ENCODE assay signal across 9 mouse cellular contexts in genomic region chr11:69047592-69047991, GRCm38 (mm10). TPM values are rescaled to one million over a fixed set of nuclear protein-coding genes. Genes with fewer than 3 reads are reported as not detected.
A peak's percentile ranks its signal among the peaks of the same experiment; 100 is the strongest.
DNase-seq lines count a peak whose midpoint lies in the region; ATAC-seq and TF ChIP-seq lines count a peak whose summit lies in the region.
"Had no signal": no experiment of that assay in that cellular context is flagged by ENCODE, and none has a peak within 500 bp of the region (broad histone marks: within the 10 kb centered on the region; RNA-seq: fewer than 3 reads in every experiment).

No protein-coding gene starts in this region.

- H3K9ac ChIP-seq in kidney, embryonic 16.5 days (replicated peaks; ENCODE audit: low read length): peak overlapping the region; percentile 15; the same call in 1 of the 2 replicates
- 0 out of 2 replicates have a peak overlapping the region, but pooled peaks have one; percentile 0 for H3K9ac ChIP-seq in forebrain, embryonic 11.5 days (ENCODE audit: low read length)
- peak overlapping the region; percentile 35; the same call in 1 of the 2 replicates for H3K9ac ChIP-seq in limb, embryonic 13.5 days

- no peak for TF ChIP-seq POLR2A in bone marrow, adult 2 months (IDR thresholded peaks at IDR 0.05; ENCODE audit: borderline replicate concordance, control insufficient read depth, low read depth, low read length)

- H3K27me3 ChIP-seq in kidney, embryonic 16.5 days (ENCODE audit: insufficient read depth, low read length): no peaks in the 10 kb centered on the region
- no peaks in the 10 kb centered on the region for H3K27me3 ChIP-seq in forebrain, embryonic 11.5 days (ENCODE audit: control insufficient read depth, insufficient read depth, low read length)
- no peaks in the 10 kb centered on the region for H3K27me3 ChIP-seq in limb, embryonic 13.5 days

- H3K9me3 ChIP-seq in kidney, embryonic 16.5 days (ENCODE audit: low read length): no peaks in the 10 kb centered on the region
- no peaks in the 10 kb centered on the region for H3K9me3 ChIP-seq in forebrain, embryonic 11.5 days (ENCODE audit: control insufficient read depth, low read length)
- H3K9me3 ChIP-seq in limb, embryonic 13.5 days: no peaks in the 10 kb centered on the region

- H3K36me3 ChIP-seq in kidney, embryonic 16.5 days (ENCODE audit: insufficient read depth, low read length): peaks cover 32% of the 10 kb centered on the region
- peaks cover 6% of the 10 kb centered on the region; the same call in 1 of the 2 replicates for H3K36me3 ChIP-seq in forebrain, embryonic 11.5 days (ENCODE audit: control insufficient read depth, insufficient read depth, low read length)
- peaks cover 41% of the 10 kb centered on the region for H3K36me3 ChIP-seq in limb, embryonic 13.5 days

- H3K27ac ChIP-seq in kidney, embryonic 16.5 days (ENCODE audit: low read length): no peak overlapping the region
- no peak overlapping the region for H3K27ac ChIP-seq in bone marrow, adult 2 months (ENCODE audit: control insufficient read depth, insufficient read depth, low read depth, low read length, poor library complexity)
- H3K27ac ChIP-seq in forebrain, embryonic 11.5 days (ENCODE audit: low read depth, low read length): no peak overlapping the region
- H3K27ac ChIP-seq in limb, embryonic 13.5 days: no peak overlapping the region

- peak overlapping the region; percentile 64; the same call in 1 of the 2 replicates for H3K4me2 ChIP-seq in kidney, embryonic 16.5 days (replicated peaks; ENCODE audit: low read depth, low read length)
- peak overlapping the region; percentile 24; the same call in 1 of the 2 replicates for H3K4me2 ChIP-seq in forebrain, embryonic 11.5 days (ENCODE audit: low read depth, low read length, severe bottlenecking)
- H3K4me2 ChIP-seq in limb, embryonic 13.5 days (replicated peaks): peak overlapping the region; percentile 93

- DNase-seq in kidney, adult 8-10 months: no peak
- no peak for DNase-seq in forebrain, embryonic 11.5 days (ENCODE audit: low spot score)
- no peak for DNase-seq in thymus, postnatal 36 days
- no peak for DNase-seq in layer of hippocampus, adult 11-12 months (ENCODE audit: low spot score)
- no peak for DNase-seq in gastrocnemius, postnatal 4 days (ENCODE audit: low spot score in 2 of 2)
- DNase-seq: spleen, adult 18-20 months had no signal

- TF ChIP-seq CTCF in bone marrow, adult 2 months (IDR thresholded peaks at IDR 0.05; ENCODE audit: control insufficient read depth, insufficient read depth, low read length): no peak

- ATAC-seq in kidney, embryonic 16.5 days (ENCODE audit: low FRiP score, low TSS enrichment): no peak
- ATAC-seq in forebrain, embryonic 11.5 days (replicated peaks; ENCODE audit: low FRiP score): no peak
- no peak for ATAC-seq in limb, embryonic 13.5 days (ENCODE audit: low FRiP score, low read depth)

- 0 out of 2 replicates have a peak overlapping the region, but pooled peaks have one; percentile 16 for H3K4me3 ChIP-seq in kidney, embryonic 16.5 days (ENCODE audit: low read length)
- peak overlapping the region; percentile 38 for H3K4me3 ChIP-seq in bone marrow, adult 2 months (replicated peaks; ENCODE audit: control insufficient read depth, low read depth, low read length)
- peak overlapping the region; percentile 85; the same call in 1 of the 2 replicates for H3K4me3 ChIP-seq in forebrain, embryonic 11.5 days (ENCODE audit: low read depth, low read length)
- peak overlapping the region; percentile 84 for H3K4me3 ChIP-seq in limb, embryonic 13.5 days

- WGBS in kidney, embryonic 16.5 days: 89% methylated on average over 12 of the region's 12 CpGs
- 88% methylated on average over 12 of the region's 12 CpGs for WGBS in bone marrow, adult 2 months
- 93% methylated on average over 12 of the region's 12 CpGs for WGBS in forebrain, embryonic 11.5 days
- 89% methylated on average over 12 of the region's 12 CpGs for WGBS in limb, embryonic 13.5 days

- peaks cover 18% of the 10 kb centered on the region for H3K4me1 ChIP-seq in kidney, embryonic 16.5 days (ENCODE audit: insufficient read depth, low read length)
- H3K4me1 ChIP-seq in bone marrow, adult 2 months (ENCODE audit: control insufficient read depth, insufficient read depth, low read length): peaks cover 1% of the 10 kb centered on the region; the same call in 1 of the 2 replicates
- H3K4me1 ChIP-seq in forebrain, embryonic 11.5 days (replicated peaks; ENCODE audit: control insufficient read depth, insufficient read depth, low read length): peaks cover 3% of the 10 kb centered on the region
- peaks cover 32% of the 10 kb centered on the region for H3K4me1 ChIP-seq in limb, embryonic 13.5 days

RNA-seq across cellular contexts. Expression of gene Aurkb, which starts 2.1 kb away (rescaled TPM):
- 176 and 177 TPM in 2 replicates for polyA plus RNA-seq in kidney, embryonic 16.5 days (2015; fragmentation: Nextera tagmentation; extraction: Ambion mirVana)
- polyA plus RNA-seq in bone marrow, adult 2 months (2011; ENCODE audit: insufficient read depth, insufficient read length, low replicate concordance, missing spikeins): 53.2 and 100 TPM in 2 replicates
- polyA plus RNA-seq in forebrain, embryonic 11.5 days (2014; fragmentation: Nextera tagmentation; extraction: Ambion mirVana): 199 and 209 TPM in 2 replicates
- polyA plus RNA-seq in limb, embryonic 13.5 days (2015; fragmentation: Nextera tagmentation; extraction: Ambion mirVana): 140 and 141 TPM in 2 replicates
- total RNA-seq in gastrocnemius, postnatal 4 days (2021): 10 to 100 TPM; 25.6 TPM

RNA-seq across cellular contexts. Expression of gene Borcs6, which starts 11.9 kb away (rescaled TPM):
- polyA plus RNA-seq in kidney, embryonic 16.5 days (2015; fragmentation: Nextera tagmentation; extraction: Ambion mirVana): 8.0 and 9.1 TPM in 2 replicates
- 16.4 and 18.4 TPM in 2 replicates for polyA plus RNA-seq in bone marrow, adult 2 months (2011; ENCODE audit: insufficient read depth, insufficient read length, low replicate concordance, missing spikeins)
- 7.9 and 9.2 TPM in 2 replicates for polyA plus RNA-seq in forebrain, embryonic 11.5 days (2014; fragmentation: Nextera tagmentation; extraction: Ambion mirVana)
- polyA plus RNA-seq in limb, embryonic 13.5 days (2015; fragmentation: Nextera tagmentation; extraction: Ambion mirVana): 9.5 and 9.6 TPM in 2 replicates
- total RNA-seq in gastrocnemius, postnatal 4 days (2021): 10 to 100 TPM; 14.6 to 14.9 TPM

RNA-seq across cellular contexts. Expression of gene Tmem107, which starts 23.0 kb away (rescaled TPM):
- polyA plus RNA-seq in kidney, embryonic 16.5 days (2015; fragmentation: Nextera tagmentation; extraction: Ambion mirVana): 61.0 and 68.1 TPM in 2 replicates
- 16.3 and 31.0 TPM in 2 replicates for polyA plus RNA-seq in bone marrow, adult 2 months (2011; ENCODE audit: insufficient read depth, insufficient read length, low replicate concordance, missing spikeins)
- polyA plus RNA-seq in forebrain, embryonic 11.5 days (2014; fragmentation: Nextera tagmentation; extraction: Ambion mirVana): 60.3 and 60.6 TPM in 2 replicates
- polyA plus RNA-seq in limb, embryonic 13.5 days (2015; fragmentation: Nextera tagmentation; extraction: Ambion mirVana): 46.4 and 52.0 TPM in 2 replicates
- 10 to 100 TPM; 11.7 to 14.3 TPM for total RNA-seq in gastrocnemius, postnatal 4 days (2021)

RNA-seq across cellular contexts. Expression of gene Ctc1, which starts 31.9 kb away (rescaled TPM):
- 64.1 and 68.0 TPM in 2 replicates for polyA plus RNA-seq in kidney, embryonic 16.5 days (2015; fragmentation: Nextera tagmentation; extraction: Ambion mirVana)
- polyA plus RNA-seq in bone marrow, adult 2 months (2011; ENCODE audit: insufficient read depth, insufficient read length, low replicate concordance, missing spikeins): 19.0 and 38.1 TPM in 2 replicates
- 94.0 and 95.7 TPM in 2 replicates for polyA plus RNA-seq in forebrain, embryonic 11.5 days (2014; fragmentation: Nextera tagmentation; extraction: Ambion mirVana)
- 55.5 and 60.4 TPM in 2 replicates for polyA plus RNA-seq in limb, embryonic 13.5 days (2015; fragmentation: Nextera tagmentation; extraction: Ambion mirVana)
- total RNA-seq in gastrocnemius, postnatal 4 days (2021): 10 to 100 TPM; 21.9 to 23.1 TPM

RNA-seq across cellular contexts. Expression of gene Pfas, which starts 39.3 kb away (rescaled TPM):
- 33.9 and 41.9 TPM in 2 replicates for polyA plus RNA-seq in kidney, embryonic 16.5 days (2015; fragmentation: Nextera tagmentation; extraction: Ambion mirVana)
- polyA plus RNA-seq in bone marrow, adult 2 months (2011; ENCODE audit: insufficient read depth, insufficient read length, low replicate concordance, missing spikeins): 26.1 and 34.4 TPM in 2 replicates
- 48.2 and 55.8 TPM in 2 replicates for polyA plus RNA-seq in forebrain, embryonic 11.5 days (2014; fragmentation: Nextera tagmentation; extraction: Ambion mirVana)
- 39.6 and 40.6 TPM in 2 replicates for polyA plus RNA-seq in limb, embryonic 13.5 days (2015; fragmentation: Nextera tagmentation; extraction: Ambion mirVana)
- 10 to 100 TPM; 14.9 to 16.8 TPM for total RNA-seq in gastrocnemius, postnatal 4 days (2021)

Comparison
In these comparisons a context has a peak if more than half of its experiments do, and no peak if none do; other contexts are left out.
1. H3K4me2 ChIP-seq: peak in every context shown above with its lines; median percentile 93 in limb, embryonic 13.5 days; 64 in kidney, embryonic 16.5 days; 24 in forebrain, embryonic 11.5 days.
2. H3K4me3 ChIP-seq: peak in every context shown above with its lines; median percentile 85 in forebrain, embryonic 11.5 days; 84 in limb, embryonic 13.5 days; 38 in bone marrow, adult 2 months; 16 in kidney, embryonic 16.5 days.